8 mouse cellular contexts compared by ENCODE assay signal in the genomic region with DNA sequence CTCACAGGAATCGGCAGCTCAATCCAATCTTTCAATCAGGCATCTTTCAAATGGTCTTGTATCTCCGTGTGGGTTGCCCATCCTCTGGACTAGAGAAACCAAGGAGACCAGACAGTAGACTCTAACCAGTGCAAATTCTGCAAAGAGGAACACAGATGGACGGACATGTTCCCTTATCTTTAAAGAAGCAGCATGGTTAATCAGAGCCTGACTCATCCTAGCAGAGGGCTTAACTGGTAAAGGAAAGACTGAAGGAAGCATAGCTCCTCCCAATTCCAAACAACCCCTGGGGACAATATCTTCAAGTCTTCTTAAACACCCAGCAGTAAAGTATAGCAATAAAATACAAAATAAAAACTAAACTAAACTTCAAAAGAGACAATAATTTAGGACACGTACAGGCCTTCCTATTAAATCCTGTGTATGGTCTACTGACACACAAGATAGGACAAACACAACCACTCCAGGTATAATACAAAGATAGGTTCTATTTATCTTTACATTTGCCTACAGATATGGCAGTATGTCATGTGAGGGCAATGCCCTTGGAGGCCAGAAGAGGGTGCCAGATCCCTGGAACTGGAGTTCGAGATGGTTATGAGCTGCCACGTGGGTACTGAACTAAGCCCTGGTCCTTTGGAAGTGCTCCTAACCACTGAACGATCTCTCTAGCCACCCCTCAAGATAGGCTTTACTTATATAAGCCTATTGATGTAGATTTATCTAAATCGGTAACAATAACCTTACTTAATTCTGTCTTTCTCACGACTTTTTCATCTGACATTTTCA. TPM values are rescaled to one million over a fixed set of nuclear protein-coding genes. Genes with fewer than 3 reads are reported as not detected.
DNase-seq lines count a peak whose midpoint lies in the region; ATAC-seq and TF ChIP-seq lines count a peak whose summit lies in the region.

No protein-coding gene starts in this region.

- H3K4me2 ChIP-seq in neural tube, embryonic 15.5 days: no peak overlapping the region

- no peaks in the 10 kb centered on the region for H3K27me3 ChIP-seq in E14TG2a.4 (ENCODE audit: insufficient read depth, low read length)
- H3K27me3 ChIP-seq in neural tube, embryonic 15.5 days (replicated peaks): peaks cover 8% of the 10 kb centered on the region; the same call in 1 of the 2 replicates

- H3K4me1 ChIP-seq in E14TG2a.4 (replicated peaks; ENCODE audit: low read depth, low read length): peaks cover 62% of the 10 kb centered on the region
- no peaks in the 10 kb centered on the region for H3K4me1 ChIP-seq in neural tube, embryonic 15.5 days

- TF ChIP-seq CTCF in E14TG2a.4 (conservative IDR thresholded peaks at IDR 0.05; ENCODE audit: low read length): peak; percentile 88

- 82% methylated on average over 9 of the region's 9 CpGs for WGBS in neural tube, embryonic 15.5 days

- no peaks in the 10 kb centered on the region for H3K9me3 ChIP-seq in E14TG2a.4 (ENCODE audit: low read length)
- no peaks in the 10 kb centered on the region for H3K9me3 ChIP-seq in neural tube, embryonic 15.5 days (replicated peaks)

- no peak overlapping the region for H3K27ac ChIP-seq in neural tube, embryonic 15.5 days (replicated peaks)

- DNase-seq in kidney, postnatal 10 days: peak; percentile 23
- no peak for DNase-seq in kidney, adult 9 months
- peak; percentile 57 for DNase-seq in WW6 (ENCODE audit: low read depth, low spot score)
- no peak for DNase-seq in layer of hippocampus, postnatal 14 days (ENCODE audit: low spot score in 2 of 2)
- no peak for DNase-seq in gastrocnemius, postnatal 36 days

- no peak overlapping the region for H3K9ac ChIP-seq in neural tube, embryonic 15.5 days (replicated peaks)

- intact Hi-C loops in gastrocnemius, postnatal 36 days (cut with DNase I): no loop called here

- peak; percentile 87 for ATAC-seq in megakaryocyte-erythroid progenitor cell, adult 5-6 weeks (replicated peaks; ENCODE audit: low FRiP score, low TSS enrichment, poor library complexity, severe bottlenecking)
- ATAC-seq in neural tube, embryonic 15.5 days (ENCODE audit: low FRiP score): no peak

- peaks cover 48% of the 10 kb centered on the region for H3K36me3 ChIP-seq in E14TG2a.4 (ENCODE audit: insufficient read depth, low read length)
- H3K36me3 ChIP-seq in neural tube, embryonic 15.5 days: no peaks in the 10 kb centered on the region

- peak overlapping the region; percentile 81 for H3K4me3 ChIP-seq in E14TG2a.4 (replicated peaks; ENCODE audit: low read length)
- H3K4me3 ChIP-seq in neural tube, embryonic 15.5 days (replicated peaks): no peak overlapping the region

RNA-seq across cellular contexts. Expression of gene Ndufs6, which starts 17.0 kb away (rescaled TPM):
- 239 and 338 TPM in 2 replicates for total RNA-seq in megakaryocyte-erythroid progenitor cell, adult 5-6 weeks (2014; fragmentation: Nextera tagmentation)
- total RNA-seq in megakaryocyte-erythroid progenitor cell, adult 5-6 weeks (2017): 162 and 191 TPM in 2 replicates
- 437 and 462 TPM in 2 replicates for polyA plus RNA-seq in neural tube, embryonic 15.5 days (2015; fragmentation: Nextera tagmentation; extraction: Ambion mirVana)
- total RNA-seq in layer of hippocampus, postnatal 14 days (2021): 100 to 1,000 TPM; 178 to 180 TPM
- total RNA-seq in gastrocnemius, postnatal 36 days (2021): 100 to 1,000 TPM; 402 to 419 TPM

RNA-seq across cellular contexts. Expression of gene Mrpl36, which starts 17.0 kb away (rescaled TPM):
- total RNA-seq in megakaryocyte-erythroid progenitor cell, adult 5-6 weeks (2014; fragmentation: Nextera tagmentation): 113 and 157 TPM in 2 replicates
- total RNA-seq in megakaryocyte-erythroid progenitor cell, adult 5-6 weeks (2017): 49.6 and 60.0 TPM in 2 replicates
- 84.2 and 98.5 TPM in 2 replicates for polyA plus RNA-seq in neural tube, embryonic 15.5 days (2015; fragmentation: Nextera tagmentation; extraction: Ambion mirVana)
- 10 to 100 TPM; 34.3 to 38.2 TPM for total RNA-seq in layer of hippocampus, postnatal 14 days (2021)
- total RNA-seq in gastrocnemius, postnatal 36 days (2021): 10 to 100 TPM; 39.2 to 42.5 TPM

Comparison
In these comparisons a context has a peak if more than half of its experiments do, and no peak if none do; other contexts are left out.
1. DNase-seq: peak in kidney, postnatal 10 days (single experiment) and WW6 (single experiment); none in kidney, adult 9 months (single experiment), layer of hippocampus, postnatal 14 days (0 of 2) and gastrocnemius, postnatal 36 days (0 of 2).